Mouse (Mus musculus) T-helper 1 cell (primary cell): ENCODE results near the gene Opn3.

Source experiments
- in situ Hi-C: fragments of 300-600 bp; cut with MboI, MseI; formaldehyde crosslinking; loops from one replicate; pipeline ENCODE4 v1.15.1; 2025; ENCODE audit warnings: high pct_unique_total_duplicates

Opn3 gene

GRCm38 (mm10) chr1:175692246-175692996 is at the start of gene Opn3, which contains the start of gene Chml:
Gene Opn3, minus strand, starts transcription at chr1:175692776.
Gene Chml, minus strand, starts transcription at chr1:175692901.
- in situ Hi-C loops: loop anchor here (5.0 to 25.0 kb wide), 3 partner anchors 60 to 1120 kb away; partner anchors contain the start of genes Cep170, Exo1 and Sdccag8

GRCm38 (mm10) chr1:175725771-175726170 is 33.2 kb upstream of the Opn3 start:
- in situ Hi-C loops: no loop called here

- in situ Hi-C loops: no loop called here
Measured at GRCm38 (mm10) chr1:175716832-175717231, 24.3 kb upstream of the Opn3 start.

- in situ Hi-C loops: no loop called here
Measured at GRCm38 (mm10) chr1:175712338-175712909, 19.8 kb upstream of the Opn3 start.

- in situ Hi-C loops: no loop called here
Measured at GRCm38 (mm10) chr1:175708013-175708412, 15.4 kb upstream of the Opn3 start.

- in situ Hi-C loops: no loop called here
Measured at GRCm38 (mm10) chr1:175707599-175707998, 15.0 kb upstream of the Opn3 start.

GRCm38 (mm10) chr1:175701145-175701544 is 8.6 kb upstream of the Opn3 start:
- in situ Hi-C loops: no loop called here

- in situ Hi-C loops: loop anchor here (25.0 kb wide), 1 partner anchor 1113 kb away; the partner anchor contains the start of genes Cep170 and Sdccag8
Measured at GRCm38 (mm10) chr1:175699796-175700195, 7.2 kb upstream of the Opn3 start.

GRCm38 (mm10) chr1:175699375-175699774 is 6.8 kb upstream of the Opn3 start:
- in situ Hi-C loops: loop anchor here (25.0 kb wide), 1 partner anchor 1113 kb away; the partner anchor contains the start of genes Cep170 and Sdccag8

- in situ Hi-C loops: loop anchor here (25.0 kb wide), 1 partner anchor 1114 kb away; the partner anchor contains the start of genes Cep170 and Sdccag8
Measured at GRCm38 (mm10) chr1:175698293-175698692, 5.7 kb upstream of the Opn3 start, which contains the start of gene Wdr64. Gene Wdr64, plus strand, starts transcription at chr1:175698593.

- in situ Hi-C loops: loop anchor here (5.0 to 25.0 kb wide), 3 partner anchors 61 to 1119 kb away; partner anchors contain the start of genes Cep170, Exo1 and Sdccag8
Measured at GRCm38 (mm10) chr1:175693429-175693960, 919 bp upstream of the Opn3 start.

- in situ Hi-C loops: loop anchor here (5.0 to 25.0 kb wide), 3 partner anchors 61 to 1119 kb away; partner anchors contain the start of genes Cep170, Exo1 and Sdccag8
Measured at GRCm38 (mm10) chr1:175692997-175693361, 403 bp upstream of the Opn3 start.

GRCm38 (mm10) chr1:175691686-175692245 is 810 bp downstream of the Opn3 start:
- in situ Hi-C loops: loop anchor here (5.0 to 25.0 kb wide), 3 partner anchors 59 to 1121 kb away; partner anchors contain the start of genes Cep170, Exo1 and Sdccag8

- in situ Hi-C loops: loop anchor here (25.0 kb wide), 1 partner anchor 1131 kb away; the partner anchor contains the start of genes Cep170 and Sdccag8
Measured at GRCm38 (mm10) chr1:175680995-175681394, 11.6 kb downstream of the Opn3 start.

- in situ Hi-C loops: loop anchor here (25.0 kb wide), 1 partner anchor 1135 kb away; the partner anchor contains the start of genes Cep170 and Sdccag8
Measured at GRCm38 (mm10) chr1:175677459-175677858, 15.1 kb downstream of the Opn3 start.

GRCm38 (mm10) chr1:175675116-175675515 is 17.5 kb downstream of the Opn3 start:
- in situ Hi-C loops: loop anchor here (25.0 kb wide), 1 partner anchor 1137 kb away; the partner anchor contains the start of genes Cep170 and Sdccag8

- in situ Hi-C loops: no loop called here
Measured at GRCm38 (mm10) chr1:175673563-175674325, 18.8 kb downstream of the Opn3 start.

- in situ Hi-C loops: no loop called here
Measured at GRCm38 (mm10) chr1:175671626-175672025, 20.9 kb downstream of the Opn3 start.

- in situ Hi-C loops: no loop called here
Measured at GRCm38 (mm10) chr1:175670042-175670441, 22.5 kb downstream of the Opn3 start.

GRCm38 (mm10) chr1:175669456-175669855 is 23.1 kb downstream of the Opn3 start:
- in situ Hi-C loops: no loop called here
